Mouse (Mus musculus): ENCODE measurements at regions not wholly inside any gene's neighbourhood (a gene's known extent, or its start where the extent isn't known, plus 50 kb on each side); places are given as distances from the start of the nearest gene placed in this dataset.

GRCm38 (mm10) chr3:8734096-8734495 is 875.8 kb downstream of the Zfp704 start:
- TF ChIP-seq CTCF (IDR thresholded peaks at IDR 0.05; ENCODE audit: borderline replicate concordance, insufficient read depth, low read depth, low read length) (no peak), POLR2A (IDR thresholded peaks at IDR 0.05; ENCODE audit: borderline replicate concordance, insufficient read depth, low read length) (no peak)
